Mouse (Mus musculus) hindbrain, postnatal 0 days (tissue): ENCODE results near the gene Cd27. TPM values are rescaled to one million over a fixed set of nuclear protein-coding genes. Genes with fewer than 3 reads are reported as not detected.

Experiments
- ATAC-seq: fragments of 200-750 bp; cut with Nextera tagmentation; 2 replicates; pipeline ENCODE4 v1.8.0; 2017; ENCODE audit warnings: mild to moderate bottlenecking, moderate TSS enrichment, moderate library complexity
- DNase-seq: peaks from one replicate; pipeline ENCODE4 v3.0.0-alpha.2; 2015; ENCODE audit warnings: low spot score
- H3K27ac ChIP-seq: fragments of 300-500 bp; sonication (generic); 2 replicates; pipeline ENCODE4 v1.5.1; 2014; ENCODE audit warnings: mild to moderate bottlenecking
- H3K27me3 ChIP-seq: fragments of 300-500 bp; sonication (generic); 2 replicates; pipeline ENCODE4 v1.6.1; 2014; ENCODE audit warnings: low read length, mixed read lengths; ENCODE audit not compliant: insufficient read depth
- H3K36me3 ChIP-seq: fragments of 300-500 bp; sonication (generic); 2 replicates; pipeline ENCODE4 v1.6.1; 2014; ENCODE audit warnings: low read length, mixed read lengths; ENCODE audit not compliant: insufficient read depth
- H3K4me1 ChIP-seq: fragments of 300-500 bp; sonication (generic); 2 replicates; pipeline ENCODE4 v1.6.1; 2014; ENCODE audit warnings: antibody characterized with exemption, low read length, mixed read lengths; ENCODE audit not compliant: insufficient read depth
- H3K4me2 ChIP-seq: fragments of 300-500 bp; sonication (generic); 2 replicates; pipeline ENCODE4 v1.6.1; 2014; ENCODE audit warnings: low read depth, mild to moderate bottlenecking, low read length, moderate library complexity, mixed read lengths
- H3K4me3 ChIP-seq: fragments of 300-500 bp; sonication (generic); 2 replicates; pipeline ENCODE4 v1.5.1; 2014; ENCODE audit warnings: low read length
- H3K9ac ChIP-seq: fragments of 300-500 bp; sonication (generic); replicated peaks from 2 replicates; pipeline ENCODE4 v1.6.1; 2014; ENCODE audit warnings: mild to moderate bottlenecking, low read length, moderate library complexity, mixed read lengths
- H3K9me3 ChIP-seq: fragments of 300-500 bp; sonication (generic); 2 replicates; pipeline ENCODE4 v1.6.1; 2016; ENCODE audit warnings: low read length, mixed read lengths
- CTCF ChIP-seq: IDR thresholded peaks from 2 replicates; pipeline ENCODE4 v1.5.1; 2016; ENCODE audit warnings: antibody characterized with exemption, control low read depth, low read depth
- WGBS: fragments of 180-500 bp; shearing (Covaris S2); extraction: QIAGEN DNeasy Blood & Tissue Kit; methylation state at CpG from one replicate; pipeline ENCODE4 v1.1.7; 2014; 5-methylcytosine and 5-hydroxymethylcytosine counted together
- polyA plus RNA-seq: library from polyadenylated mRNA; unstranded; fragments of >200 nt; fragmentation: Nextera tagmentation; extraction: Ambion mirVana; gene quantifications from 2 replicates; pipeline ENCODE4 v1.2.1, GENCODE M21; 2015
- total RNA-seq: library from RNA; depleted of rRNA; stranded (reverse); fragments of >200 nt; gene quantifications from 2 replicates; pipeline ENCODE4 v1.2.3, GENCODE M21; 2014

Cd27 gene
- total and polyA plus RNA-seq, 2 experiments from 2014 or later, result 0.29 TPM; not detected in 1

- no peaks in the 10 kb centered on the region for H3K9me3 ChIP-seq
These were observed 469 bp downstream of the Cd27 start for GRCm38 (mm10) chr6:125236341-125236740.

DNA sequence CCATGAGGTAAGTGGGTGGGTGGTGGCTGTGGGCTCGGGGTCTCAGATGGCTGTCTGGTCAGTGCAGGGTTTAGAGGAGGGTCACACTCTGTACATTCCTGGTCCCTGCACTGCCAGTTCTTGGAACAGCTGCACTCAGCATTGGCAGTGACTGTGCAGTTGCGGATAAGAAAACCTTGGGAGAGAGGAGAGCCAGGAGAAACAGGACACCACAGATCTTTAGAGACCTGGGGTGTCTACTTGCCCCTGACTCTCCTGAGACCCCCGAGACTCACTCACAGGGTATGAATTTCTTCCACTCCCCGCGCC, 2.3 kb downstream of the Cd27 start:
- 80% methylated on average over 5 of the region's 5 CpGs for WGBS
- no peaks in the 10 kb centered on the region for H3K27me3 ChIP-seq
- H3K27ac ChIP-seq, result no peak overlapping the region
- no peak overlapping the region for H3K9ac ChIP-seq
- DNase-seq, result no peak
- H3K9me3 ChIP-seq, result no peaks in the 10 kb centered on the region
- H3K4me2 ChIP-seq, result no peak overlapping the region
- no peak for ATAC-seq
- TF ChIP-seq CTCF, result no peak
- H3K4me1 ChIP-seq, result peaks cover 10% of the 10 kb centered on the region; the same call in 1 of the 2 replicates
- H3K4me3 ChIP-seq, result no peak overlapping the region
- no peaks in the 10 kb centered on the region for H3K36me3 ChIP-seq

More at GRCm38 (mm10) chr6:125236341-125236740, 469 bp downstream of the Cd27 start:
- Histone ChIP-seq H3K4me1 (peaks cover 10% of the 10 kb centered on the region; the same call in 1 of the 2 replicates), H3K4me3 (no peak overlapping the region), H3K27me3 (no peaks in the 10 kb centered on the region), H3K9ac (no peak overlapping the region), H3K36me3 (no peaks in the 10 kb centered on the region), H3K4me2 (no peak overlapping the region), H3K27ac (no peak overlapping the region)
- DNase-seq, result no peak
- no peak for TF ChIP-seq CTCF
- 55% methylated on average over 6 of the region's 6 CpGs for WGBS
- ATAC-seq, result no peak

DNA sequence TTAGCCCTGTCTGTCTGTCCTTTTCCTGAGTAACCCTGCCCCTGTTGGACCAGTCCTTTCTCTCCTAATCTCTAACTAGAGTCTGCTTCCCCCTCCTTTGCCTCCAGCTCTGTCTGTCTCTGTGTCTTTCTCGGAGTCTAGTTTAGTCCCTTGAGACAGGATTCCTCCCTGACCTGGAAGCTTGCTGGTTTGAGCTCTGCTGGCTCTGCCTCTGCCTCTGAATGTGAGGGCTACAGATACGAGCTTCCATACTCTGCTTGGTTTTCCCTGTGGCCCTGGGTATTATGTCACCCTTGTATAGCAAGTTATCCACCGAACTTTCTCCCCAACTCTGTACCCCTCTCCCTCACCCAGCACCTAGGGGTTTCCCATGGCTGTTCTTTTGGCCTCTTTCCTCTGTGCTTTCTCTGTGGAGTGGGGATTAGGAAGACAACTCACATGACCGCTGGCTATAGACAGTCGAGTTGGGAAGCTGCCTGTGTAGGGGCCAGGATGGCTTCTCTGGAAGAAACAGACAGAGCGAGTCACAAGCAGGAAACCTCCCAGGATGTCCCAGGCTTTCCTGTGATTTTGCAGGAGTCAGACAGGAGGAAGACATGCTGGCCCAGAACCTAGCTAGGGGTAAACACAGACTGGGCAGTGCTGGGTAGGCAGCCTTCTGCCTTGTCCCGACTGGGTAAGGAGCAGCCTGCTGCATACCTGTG, 2.8 kb downstream of the Cd27 start:
- WGBS, result 72% methylated on average over 7 of the region's 7 CpGs

GRCm38 (mm10) chr6:125232516-125232915, 4.3 kb downstream of the Cd27 start:
- H3K4me1 ChIP-seq, result peaks cover 10% of the 10 kb centered on the region; the same call in 1 of the 2 replicates
- ATAC-seq (no peak), DNase-seq (no peak)
- H3K36me3 ChIP-seq, result no peaks in the 10 kb centered on the region
- H3K27ac ChIP-seq, result no peak overlapping the region
- H3K9ac ChIP-seq, result no peak overlapping the region
- 81% methylated on average over 6 of the region's 6 CpGs for WGBS
- H3K9me3 ChIP-seq, result no peaks in the 10 kb centered on the region
- TF ChIP-seq CTCF, result no peak
- no peaks in the 10 kb centered on the region for H3K27me3 ChIP-seq
- peak overlapping the region; percentile 89; the same call in 1 of the 2 replicates for H3K4me2 ChIP-seq
- no peak overlapping the region for H3K4me3 ChIP-seq

More for the DNA sequence above, 2.8 kb downstream of the Cd27 start:
- no peak for TF ChIP-seq CTCF
- no peak overlapping the region for H3K27ac ChIP-seq
- no peak overlapping the region for H3K4me3 ChIP-seq
- no peaks in the 10 kb centered on the region for H3K27me3 ChIP-seq
- ATAC-seq, result no peak
- no peaks in the 10 kb centered on the region for H3K9me3 ChIP-seq
- H3K9ac ChIP-seq, result no peak overlapping the region
- H3K4me2 ChIP-seq, result no peak overlapping the region
- DNase-seq, result no peak
- peaks cover 10% of the 10 kb centered on the region; the same call in 1 of the 2 replicates for H3K4me1 ChIP-seq
- no peaks in the 10 kb centered on the region for H3K36me3 ChIP-seq

GRCm38 (mm10) chr6:125232045-125232437, 4.8 kb downstream of the Cd27 start:
- H3K9me3 ChIP-seq, result no peaks in the 10 kb centered on the region
- ATAC-seq, result peak; percentile 18; the same call in 1 of the 2 replicates
- H3K9ac ChIP-seq, result peak overlapping the region; percentile 61
- 45% methylated on average over 4 of the region's 4 CpGs for WGBS
- no peak for DNase-seq
- peak overlapping the region; percentile 44 for H3K4me3 ChIP-seq
- H3K27me3 ChIP-seq, result no peaks in the 10 kb centered on the region
- H3K27ac ChIP-seq, result peak overlapping the region; percentile 80
- H3K4me1 ChIP-seq, result peaks cover 10% of the 10 kb centered on the region; the same call in 1 of the 2 replicates
- H3K36me3 ChIP-seq, result no peaks in the 10 kb centered on the region
- peak overlapping the region; percentile 89 for H3K4me2 ChIP-seq
- TF ChIP-seq CTCF, result no peak

DNA sequence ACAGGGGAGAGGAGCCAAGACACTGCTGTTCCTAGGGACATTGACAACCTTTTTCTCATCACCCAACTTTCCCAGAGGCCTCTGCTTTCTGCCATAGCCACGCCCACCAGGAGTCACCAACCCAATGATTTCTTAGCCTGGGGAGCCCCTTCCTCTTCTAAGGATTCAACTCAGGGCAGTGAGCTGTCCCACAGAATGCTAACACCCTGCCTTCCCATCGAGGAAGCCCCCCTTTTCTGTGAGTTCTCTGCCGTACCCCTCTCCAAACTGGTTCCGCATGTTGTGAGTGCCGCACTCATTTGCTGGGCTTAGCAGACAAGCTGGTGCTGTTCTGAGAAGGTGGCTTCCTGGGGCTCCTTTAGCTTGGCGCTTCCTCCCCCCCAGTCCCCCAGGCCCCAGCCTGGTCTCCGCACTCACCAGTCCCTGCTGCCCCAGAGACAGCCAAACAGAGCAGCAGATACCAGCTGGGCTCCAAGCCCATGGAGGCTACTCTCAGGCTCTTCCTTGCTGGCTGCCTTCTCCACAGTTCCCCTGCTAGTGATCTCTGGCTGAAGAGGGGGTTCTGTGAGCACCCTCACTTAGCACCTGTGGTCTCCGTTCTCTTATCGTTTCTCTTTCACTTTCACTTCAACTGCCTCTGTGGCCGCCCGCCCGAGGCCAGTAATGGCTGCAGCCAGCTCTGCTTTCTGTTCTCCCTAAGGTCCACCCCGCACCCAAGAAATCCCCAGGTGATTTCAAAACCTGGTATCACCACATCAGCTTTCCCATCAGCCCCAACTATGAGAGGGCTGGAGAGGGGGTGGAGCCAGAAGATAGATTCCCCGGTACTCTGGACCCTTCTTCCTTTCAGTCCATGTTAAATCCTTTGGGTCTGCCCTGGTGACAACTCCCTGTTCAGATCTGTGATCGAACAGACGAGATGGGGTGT, 5.4 kb downstream of the Cd27 start, which contains the start of gene Tapbpl:
Gene Tapbpl (minus strand): TSS at position 744 of the 928 bp plus-strand sequence.
- peak; percentile 78 for DNase-seq
- peak within 1 kb of the TSS; percentile 89 for H3K4me2 ChIP-seq
- WGBS, result 9% methylated on average over 16 of the region's 16 CpGs
- H3K4me1 ChIP-seq, result peaks cover 10% of the 10 kb centered on the region; the same call in 1 of the 2 replicates
- peak within 1 kb of the TSS; percentile 80 for H3K27ac ChIP-seq
- H3K36me3 ChIP-seq, result no peaks in the 10 kb centered on the region
- H3K9ac ChIP-seq, result peak within 1 kb of the TSS; percentile 61
- peak within 1 kb of the TSS; percentile 44 for H3K4me3 ChIP-seq
- no peaks in the 10 kb centered on the region for H3K27me3 ChIP-seq
- TF ChIP-seq CTCF, result no peak
- ATAC-seq, result peak; percentile 82
- H3K9me3 ChIP-seq, result no peaks in the 10 kb centered on the region
